In the genomic region with DNA sequence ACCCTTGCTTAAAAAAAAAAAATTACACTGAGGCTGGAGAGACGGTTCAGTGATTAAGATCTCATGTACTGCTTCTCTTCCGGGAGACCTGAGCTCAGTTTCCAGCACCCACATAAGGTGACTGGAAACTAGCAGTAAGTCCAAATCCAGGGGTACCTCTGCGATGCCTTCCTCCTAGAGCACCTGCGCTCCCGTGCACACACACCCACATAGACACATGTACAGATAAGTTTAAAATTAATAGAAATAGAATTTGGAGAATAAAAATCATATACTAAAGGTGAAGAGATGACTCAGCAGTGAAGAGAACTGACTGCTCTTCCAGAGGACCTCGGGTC, we compare ENCODE assay signal across 9 mouse cellular contexts. TPM values are rescaled to one million over a fixed set of nuclear protein-coding genes. Genes with fewer than 3 reads are reported as not detected.
DNase-seq lines count a peak whose midpoint lies in the region; ATAC-seq and TF ChIP-seq lines count a peak whose summit lies in the region.
"Had no signal": no experiment of that assay in that cellular context is flagged by ENCODE, and none has a peak within 500 bp of the region (broad histone marks: within the 10 kb centered on the region; RNA-seq: fewer than 3 reads in every experiment).

No protein-coding gene starts in this region.

- TF ChIP-seq EP300 in MEL (IDR thresholded peaks at IDR 0.05; ENCODE audit: low read depth in 1 of 2, low read length in 2 of 2): no peak; a peak in 1 of 4 replicates

- H3K79me2 ChIP-seq in MEL (ENCODE audit: control insufficient read depth, insufficient read depth, low read length, poor library complexity): peaks cover 27% of the 10 kb centered on the region

- WGBS in heart, embryonic 13.5 days: 75% methylated on average over 6 of the region's 6 CpGs
- WGBS in hindbrain, embryonic 12.5 days: 84% methylated on average over 6 of the region's 6 CpGs
- WGBS in midbrain, embryonic 11.5 days: 89% methylated on average over 6 of the region's 6 CpGs

- peak overlapping the region; percentile 90 for H3K9ac ChIP-seq in heart, embryonic 13.5 days
- H3K9ac ChIP-seq in MEL (ENCODE audit: control insufficient read depth, low read depth, low read length, poor library complexity, severe bottlenecking): peak overlapping the region; percentile 76
- no peak overlapping the region for H3K9ac ChIP-seq in hindbrain, embryonic 12.5 days
- H3K9ac ChIP-seq in midbrain, embryonic 11.5 days (ENCODE audit: low read length): no peak overlapping the region

- no peak for TF ChIP-seq CTCF in MEL (IDR thresholded peaks at IDR 0.05 in 2 of 3, conservative IDR thresholded peaks at IDR 0.05 in 1 of 3; ENCODE audit: control insufficient read depth in 1 of 3, insufficient read depth in 1 of 3, low read depth in 2 of 3, low read length in 3 of 3, poor library complexity in 1 of 3, severe bottlenecking in 1 of 3)

- no peaks in the 10 kb centered on the region for H3K9me3 ChIP-seq in heart, embryonic 13.5 days
- no peaks in the 10 kb centered on the region for H3K9me3 ChIP-seq in MEL (replicated peaks; ENCODE audit: insufficient read depth, low read length)
- H3K9me3 ChIP-seq in hindbrain, embryonic 12.5 days (replicated peaks): no peaks in the 10 kb centered on the region
- no peaks in the 10 kb centered on the region for H3K9me3 ChIP-seq in midbrain, embryonic 11.5 days (ENCODE audit: control insufficient read depth, low read length)

- peak overlapping the region; percentile 70 for H3K4me2 ChIP-seq in heart, embryonic 13.5 days
- peak overlapping the region; percentile 71; the same call in 1 of the 2 replicates for H3K4me2 ChIP-seq in hindbrain, embryonic 12.5 days (replicated peaks)
- H3K4me2 ChIP-seq in midbrain, embryonic 11.5 days: peak overlapping the region; percentile 56

- peak overlapping the region; percentile 100 for H3K4me3 ChIP-seq in heart, embryonic 13.5 days
- peak overlapping the region; percentile 67 to 73 for H3K4me3 ChIP-seq in MEL (ENCODE audit: control insufficient read depth in 1 of 2, insufficient read depth in 1 of 2, low read depth in 2 of 2, low read length in 2 of 2)
- no peak overlapping the region for H3K4me3 ChIP-seq in hindbrain, embryonic 12.5 days
- H3K4me3 ChIP-seq in midbrain, embryonic 11.5 days (ENCODE audit: low read depth, low read length): no peak overlapping the region; the same call in 1 of the 2 replicates

- DNase-seq in heart, postnatal 36 days: no peak
- peak; percentile 46 for DNase-seq in MEL (ENCODE audit: low read depth, low spot score)
- no peak for DNase-seq in midbrain, embryonic 11.5 days (ENCODE audit: low spot score, missing footprints)
- no peak for DNase-seq in urinary bladder, postnatal 10 days (ENCODE audit: low spot score)
- no peak for DNase-seq in left cerebral cortex, postnatal 25 days (ENCODE audit: low spot score in 2 of 2)
- DNase-seq: cerebellum, adult 9-11 months had no signal

- no peak for TF ChIP-seq RAD21 in MEL (IDR thresholded peaks at IDR 0.05; ENCODE audit: low read depth, low read length)

- no peaks in the 10 kb centered on the region for H3K36me3 ChIP-seq in heart, embryonic 13.5 days
- peaks cover 10 to 26% of the 10 kb centered on the region in 2 experiments for H3K36me3 ChIP-seq in MEL (ENCODE audit: control insufficient read depth in 1 of 2, insufficient read depth in 2 of 2, low read length in 2 of 2)
- no peaks in the 10 kb centered on the region for H3K36me3 ChIP-seq in hindbrain, embryonic 12.5 days
- H3K36me3 ChIP-seq in midbrain, embryonic 11.5 days (ENCODE audit: control insufficient read depth, insufficient read depth, low read length): no peaks in the 10 kb centered on the region

- TF ChIP-seq POLR2A in MEL (IDR thresholded peaks at IDR 0.05; ENCODE audit: control insufficient read depth in 1 of 2, insufficient read depth in 1 of 2, low read depth in 1 of 2, low read length in 2 of 2, poor library complexity in 1 of 2): no peak

- peaks cover 19% of the 10 kb centered on the region for H3K4me1 ChIP-seq in heart, embryonic 13.5 days
- H3K4me1 ChIP-seq in MEL (ENCODE audit: control insufficient read depth in 1 of 2, insufficient read depth in 2 of 2, low read length in 2 of 2): peaks cover 8 to 20% of the 10 kb centered on the region in 2 experiments
- H3K4me1 ChIP-seq in hindbrain, embryonic 12.5 days: peaks cover 8% of the 10 kb centered on the region; the same call in 1 of the 2 replicates
- H3K4me1 ChIP-seq in midbrain, embryonic 11.5 days (ENCODE audit: control insufficient read depth, insufficient read depth, low read length): peaks cover 2% of the 10 kb centered on the region; the same call in 1 of the 2 replicates

- intact Hi-C loops in heart, postnatal 36 days (cut with DNase I): loop anchor here (1.0 to 2.0 kb wide), 3 partner anchors 21 to 47 kb away; no protein-coding TSS in a partner anchor
- intact Hi-C loops in left cerebral cortex, postnatal 25 days (cut with DNase I): no loop called here

- no peak for ATAC-seq in heart, embryonic 13.5 days (ENCODE audit: extremely low read depth, insufficient number of reproducible peaks, low FRiP score, low TSS enrichment)
- ATAC-seq in hindbrain, embryonic 12.5 days (ENCODE audit: low FRiP score): no peak
- no peak for ATAC-seq in midbrain, embryonic 11.5 days (ENCODE audit: low FRiP score)
- ATAC-seq in megakaryocyte-erythroid progenitor cell, adult 5-6 weeks (replicated peaks; ENCODE audit: low FRiP score, low TSS enrichment, poor library complexity, severe bottlenecking): no peak

- H3K27ac ChIP-seq in heart, embryonic 13.5 days (replicated peaks): peak overlapping the region; percentile 100
- peak overlapping the region; percentile 91 for H3K27ac ChIP-seq in MEL (ENCODE audit: control insufficient read depth, low read depth, low read length)
- no peak overlapping the region; the same call in 1 of the 2 replicates for H3K27ac ChIP-seq in hindbrain, embryonic 12.5 days
- no peak overlapping the region for H3K27ac ChIP-seq in midbrain, embryonic 11.5 days (ENCODE audit: low read depth, low read length)

- H3K27me3 ChIP-seq in heart, embryonic 13.5 days (replicated peaks): no peaks in the 10 kb centered on the region
- H3K27me3 ChIP-seq in MEL (ENCODE audit: control insufficient read depth in 1 of 2, insufficient read depth in 2 of 2, low read length in 2 of 2): no peaks in the 10 kb centered on the region
- H3K27me3 ChIP-seq in hindbrain, embryonic 12.5 days: no peaks in the 10 kb centered on the region
- H3K27me3 ChIP-seq in midbrain, embryonic 11.5 days (ENCODE audit: control insufficient read depth, insufficient read depth, low read length): no peaks in the 10 kb centered on the region

TF ChIP-seq in MEL, 35 proteins besides CTCF, POLR2A, EP300 and RAD21:
- peak; percentile 58 for TF ChIP-seq ZNF384 (IDR thresholded peaks at IDR 0.05; ENCODE audit: low read depth, low read length)
- no peak for TF ChIP-seq USF1 (IDR thresholded peaks at IDR 0.05; ENCODE audit: low read depth, low read length)

RNA-seq across cellular contexts. Expression of gene Chd2, which starts 18.2 kb away (rescaled TPM):
- polyA plus RNA-seq in heart, embryonic 13.5 days (2015; fragmentation: Nextera tagmentation; extraction: Ambion mirVana): 31.3 and 34.1 TPM in 2 replicates
- 10 to 100 TPM; 49.0 to 52.1 TPM for total RNA-seq in heart, postnatal 36 days (2021)
- total RNA-seq in MEL (2012; rRNA removed): 9.9 and 16.9 TPM in 2 replicates
- polyA plus RNA-seq in MEL (2012; ENCODE audit: insufficient read depth in 1 of 2, insufficient read length in 2 of 2, low read depth in 1 of 2, low replicate concordance in 2 of 2, missing spikeins in 1 of 2): 100 to 1,000 TPM in 1 of 2 experiments, 10 to 100 TPM in 1; 21.4 to 275 TPM
- polyA plus RNA-seq in hindbrain, embryonic 12.5 days (2016; fragmentation: Nextera tagmentation; extraction: Ambion mirVana): 63.6 and 67.9 TPM in 2 replicates
- 41.7 and 42.6 TPM in 2 replicates for polyA plus RNA-seq in midbrain, embryonic 11.5 days (2014; fragmentation: Nextera tagmentation; extraction: Ambion mirVana)
- 48.8 and 57.3 TPM in 2 replicates for total RNA-seq in megakaryocyte-erythroid progenitor cell, adult 5-6 weeks (2014; fragmentation: Nextera tagmentation)
- 101 and 150 TPM in 2 replicates for total RNA-seq in megakaryocyte-erythroid progenitor cell, adult 5-6 weeks (2017)
- 10 to 100 TPM; 45.7 to 57.4 TPM for total RNA-seq in left cerebral cortex, postnatal 25 days (2021)

Comparison
In these comparisons a context has a peak if more than half of its experiments do, and no peak if none do; other contexts are left out.
1. H3K27ac ChIP-seq: peak in heart, embryonic 13.5 days (single experiment) and MEL (single experiment); none in hindbrain, embryonic 12.5 days (single experiment) and midbrain, embryonic 11.5 days (single experiment).
2. H3K4me3 ChIP-seq: peak in heart, embryonic 13.5 days (single experiment) and MEL (2 of 2); none in hindbrain, embryonic 12.5 days (single experiment) and midbrain, embryonic 11.5 days (single experiment).
3. H3K9ac ChIP-seq: peak in heart, embryonic 13.5 days (single experiment) and MEL (single experiment); none in hindbrain, embryonic 12.5 days (single experiment) and midbrain, embryonic 11.5 days (single experiment).
4. Peak in every context shown above with its lines, with median percentiles within 50 percentile points of each other: H3K4me2 ChIP-seq.